Comparison of ENCODE assay signal across 26 mouse cellular contexts in the genomic region with DNA sequence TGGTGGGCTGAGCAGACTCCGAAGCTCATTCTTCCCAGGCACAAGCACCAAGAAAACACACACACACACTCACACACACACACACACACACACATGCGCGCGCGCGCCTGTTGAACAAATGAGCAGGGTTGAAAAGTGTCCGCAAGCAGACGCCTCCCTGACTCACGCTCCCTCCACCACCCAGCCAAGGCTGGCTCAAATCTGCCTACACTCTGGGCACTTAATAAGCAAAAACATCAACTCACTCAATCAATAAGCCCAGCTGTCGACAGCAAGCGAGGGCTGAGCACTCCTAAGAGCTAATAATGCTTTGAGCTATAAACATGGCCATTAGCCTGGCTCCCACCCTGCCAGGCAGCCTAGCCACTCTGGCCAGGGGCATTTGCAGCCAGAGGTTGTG. TPM values are rescaled to one million over a fixed set of nuclear protein-coding genes. Genes with fewer than 3 reads are reported as not detected.
A peak's percentile ranks its signal among the peaks of the same experiment; 100 is the strongest.
DNase-seq lines count a peak whose midpoint lies in the region; ATAC-seq and TF ChIP-seq lines count a peak whose summit lies in the region.
"Had no signal": no experiment of that assay in that cellular context is flagged by ENCODE, and none has a peak within 500 bp of the region (broad histone marks: within the 10 kb centered on the region; RNA-seq: fewer than 3 reads in every experiment).

No protein-coding gene starts in this region.

- 0 out of 2 replicates have a peak, but pooled peaks cover 6% of the 10 kb centered on the region for H3K4me1 ChIP-seq in hindbrain, embryonic 10.5 days (replicated peaks)
- peaks cover 4% of the 10 kb centered on the region for H3K4me1 ChIP-seq in hindbrain, embryonic 16.5 days (ENCODE audit: control insufficient read depth, insufficient read depth, low read depth, low read length)
- no peaks in the 10 kb centered on the region for H3K4me1 ChIP-seq in neural tube, embryonic 14.5 days (ENCODE audit: control insufficient read depth, insufficient read depth, low read length)
- H3K4me1 ChIP-seq in heart, adult 2 months (ENCODE audit: control insufficient read depth, insufficient read depth, low read length) = no peaks in the 10 kb centered on the region
- H3K4me1 ChIP-seq: embryonic facial prominence, embryonic 10.5 days; intestine, embryonic 15.5 days; liver, embryonic 12.5 days had no signal

- 80% methylated on average over 11 of the region's 11 CpGs for WGBS in hindbrain, embryonic 10.5 days
- WGBS in hindbrain, embryonic 16.5 days = 70% methylated on average over 11 of the region's 11 CpGs
- 70% methylated on average over 11 of the region's 11 CpGs for WGBS in neural tube, embryonic 14.5 days
- 84% methylated on average over 11 of the region's 11 CpGs for WGBS in heart, adult 2 months

- no peaks in the 10 kb centered on the region for H3K27me3 ChIP-seq in hindbrain, embryonic 10.5 days (ENCODE audit: insufficient read depth, poor library complexity, severe bottlenecking)
- no peaks in the 10 kb centered on the region for H3K27me3 ChIP-seq in hindbrain, embryonic 16.5 days (replicated peaks; ENCODE audit: control insufficient read depth, insufficient read depth, low read length)
- H3K27me3 ChIP-seq in neural tube, embryonic 14.5 days (ENCODE audit: control insufficient read depth, insufficient read depth, low read length) = no peaks in the 10 kb centered on the region
- H3K27me3 ChIP-seq in heart, adult 2 months (ENCODE audit: control insufficient read depth, insufficient read depth, low read length) = no peaks in the 10 kb centered on the region
- H3K27me3 ChIP-seq: intestine, embryonic 15.5 days; liver, embryonic 12.5 days had no signal

- TF ChIP-seq EP300 in heart, adult 2 months (IDR thresholded peaks at IDR 0.05; ENCODE audit: insufficient read depth, low read depth, low read length) = no peak

- DNase-seq in adrenal gland, adult 2 months = peak; percentile 5
- DNase-seq in adrenal gland, adult 8-10 months = no peak
- peak; percentile 10 for DNase-seq in hindbrain, embryonic 10.5 days (ENCODE audit: low spot score)
- DNase-seq in neural tube, embryonic 10.5 days (ENCODE audit: extremely low spot score, low spot score) = no peak
- DNase-seq in heart, adult 2 months = no peak
- DNase-seq in frontal cortex, postnatal 14 days (ENCODE audit: low spot score in 2 of 2) = no peak
- DNase-seq: adrenal gland, postnatal 14 days; cerebellum, adult 11 months; cerebellum, postnatal 10 days; gastrocnemius, postnatal 10 days; heart, adult 18-20 months; heart, postnatal 36 days; kidney, postnatal 36 days; left cerebral cortex, postnatal 4 days; right cerebral cortex, postnatal 14 days; spleen, adult 18-20 months; thymus, postnatal 25 days had no signal

- H3K79me2 ChIP-seq in heart, adult 2 months (replicated peaks; ENCODE audit: control insufficient read depth, insufficient read depth, low read length) = no peaks in the 10 kb centered on the region

- no peaks in the 10 kb centered on the region for H3K9me3 ChIP-seq in hindbrain, embryonic 10.5 days
- H3K9me3 ChIP-seq in hindbrain, embryonic 16.5 days (ENCODE audit: control insufficient read depth, low read length) = no peaks in the 10 kb centered on the region
- H3K9me3 ChIP-seq in neural tube, embryonic 14.5 days (ENCODE audit: control insufficient read depth, low read length) = no peaks in the 10 kb centered on the region
- H3K9me3 ChIP-seq: embryonic facial prominence, embryonic 10.5 days; intestine, embryonic 15.5 days; liver, embryonic 12.5 days; midbrain, embryonic 12.5 days had no signal

- no peak for TF ChIP-seq CTCF in heart, adult 2 months (IDR thresholded peaks at IDR 0.05)

- no peaks in the 10 kb centered on the region for H3K36me3 ChIP-seq in hindbrain, embryonic 10.5 days
- no peaks in the 10 kb centered on the region for H3K36me3 ChIP-seq in hindbrain, embryonic 16.5 days (ENCODE audit: control insufficient read depth, insufficient read depth, low read length)
- H3K36me3 ChIP-seq in neural tube, embryonic 14.5 days (ENCODE audit: control insufficient read depth, insufficient read depth, low read length) = no peaks in the 10 kb centered on the region
- no peaks in the 10 kb centered on the region for H3K36me3 ChIP-seq in heart, adult 2 months (ENCODE audit: control insufficient read depth, insufficient read depth, low read length)
- H3K36me3 ChIP-seq: embryonic facial prominence, embryonic 10.5 days; intestine, embryonic 15.5 days; liver, embryonic 12.5 days; midbrain, embryonic 12.5 days had no signal

- TF ChIP-seq POLR2A in heart, adult 2 months (IDR thresholded peaks at IDR 0.05; ENCODE audit: insufficient read depth, low read depth, low read length) = no peak

- H3K27ac ChIP-seq in hindbrain, embryonic 10.5 days = no peak overlapping the region
- no peak overlapping the region for H3K27ac ChIP-seq in hindbrain, embryonic 16.5 days (ENCODE audit: low read depth, low read length)
- H3K27ac ChIP-seq in neural tube, embryonic 14.5 days (ENCODE audit: low read depth, low read length) = no peak overlapping the region
- H3K27ac ChIP-seq in heart, adult 2 months = no peak overlapping the region
- H3K27ac ChIP-seq: embryonic facial prominence, embryonic 10.5 days; intestine, embryonic 15.5 days; left cerebral cortex, adult 2 months; liver, embryonic 12.5 days; macrophage; midbrain, embryonic 12.5 days had no signal

- no peak overlapping the region for H3K4me3 ChIP-seq in hindbrain, embryonic 10.5 days
- no peak overlapping the region for H3K4me3 ChIP-seq in hindbrain, embryonic 16.5 days (ENCODE audit: low read length)
- H3K4me3 ChIP-seq in neural tube, embryonic 14.5 days (ENCODE audit: low read depth, low read length) = no peak overlapping the region
- H3K4me3 ChIP-seq in heart, adult 2 months = no peak overlapping the region
- H3K4me3 ChIP-seq: embryonic facial prominence, embryonic 10.5 days; intestine, embryonic 15.5 days; left cerebral cortex, adult 2 months; liver, embryonic 12.5 days; midbrain, embryonic 12.5 days had no signal

- intact Hi-C loops in heart, adult 2 months (cut with DNase I) = no loop called here

- H3K9ac ChIP-seq in hindbrain, embryonic 16.5 days (ENCODE audit: low read depth, low read length) = no peak overlapping the region; the same call in 1 of the 2 replicates
- no peak overlapping the region for H3K9ac ChIP-seq in neural tube, embryonic 14.5 days (replicated peaks; ENCODE audit: low read depth, low read length)
- no peak overlapping the region for H3K9ac ChIP-seq in heart, adult 2 months (ENCODE audit: low read depth, low read length)
- H3K9ac ChIP-seq: intestine, embryonic 15.5 days; liver, embryonic 12.5 days; midbrain, embryonic 12.5 days had no signal

- no peak overlapping the region for H3K4me2 ChIP-seq in hindbrain, embryonic 16.5 days (ENCODE audit: low read length)
- no peak overlapping the region for H3K4me2 ChIP-seq in neural tube, embryonic 14.5 days (ENCODE audit: low read depth, low read length)
- H3K4me2 ChIP-seq: intestine, embryonic 15.5 days; liver, embryonic 12.5 days; midbrain, embryonic 12.5 days had no signal

- ATAC-seq in hindbrain, embryonic 16.5 days = no peak
- ATAC-seq in neural tube, embryonic 14.5 days (ENCODE audit: low read depth) = peak; percentile 34; the same call in 1 of the 2 replicates
- ATAC-seq: intestine, embryonic 15.5 days; liver, embryonic 12.5 days; Patski had no signal

RNA-seq across cellular contexts. Expression of gene Tmem132e, which starts 18.5 kb away (rescaled TPM):
- under 1 TPM; 0.62 to 0.72 TPM for total RNA-seq in adrenal gland, adult 2 months (2021)
- polyA plus RNA-seq in adrenal gland, adult 2 months (2012; rRNA removed) = 1.8 and 2.0 TPM in 2 replicates
- total RNA-seq in adrenal gland, adult 8-10 months (2022) = 1 to 10 TPM in 3 of 4 experiments, under 1 TPM in 1; 0.87 to 3.0 (median 2.4) TPM
- 1.4 and 1.7 TPM in 2 replicates for polyA plus RNA-seq in hindbrain, embryonic 10.5 days (2016; fragmentation: Nextera tagmentation; extraction: Ambion mirVana)
- 2.9 and 3.3 TPM in 2 replicates for polyA plus RNA-seq in hindbrain, embryonic 16.5 days (2015; fragmentation: Nextera tagmentation; extraction: Ambion mirVana)
- polyA plus RNA-seq in neural tube, embryonic 14.5 days (2014; fragmentation: Nextera tagmentation; extraction: Ambion mirVana) = 5.8 and 6.1 TPM in 2 replicates
- under 1 TPM; 0.14 to 0.26 TPM for total RNA-seq in heart, adult 2 months (2021)
- 0.06 and 0.10 TPM in 2 replicates for polyA plus RNA-seq in heart, adult 2 months (2012; rRNA removed)
- polyA plus RNA-seq: macrophage had no signal

Comparison
In these comparisons a context has a peak if more than half of its experiments do, and no peak if none do; other contexts are left out.
1. DNase-seq: peak in adrenal gland, adult 2 months (single experiment) and hindbrain, embryonic 10.5 days (single experiment); none in adrenal gland, adult 8-10 months (single experiment), neural tube, embryonic 10.5 days (single experiment), heart, adult 2 months (0 of 2) and frontal cortex, postnatal 14 days (0 of 2).